8 mouse cellular contexts compared by ENCODE assay signal in the genomic region with DNA sequence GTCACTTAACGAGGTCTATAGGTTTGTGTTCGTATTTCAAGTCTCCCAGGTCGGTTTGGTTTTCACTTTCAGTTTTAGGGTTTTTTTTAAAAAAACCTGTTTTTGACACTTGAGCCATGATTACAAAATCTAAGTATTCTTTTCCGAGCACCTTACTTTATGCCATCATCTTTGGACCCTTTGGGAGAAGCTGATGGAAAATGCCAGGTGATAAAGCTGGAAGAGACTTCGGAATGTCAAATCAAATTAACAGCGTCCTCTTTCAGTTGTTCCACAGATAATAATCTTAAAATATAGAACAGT. TPM values are rescaled to one million over a fixed set of nuclear protein-coding genes. Genes with fewer than 3 reads are reported as not detected.
DNase-seq lines count a peak whose midpoint lies in the region; ATAC-seq and TF ChIP-seq lines count a peak whose summit lies in the region.

No protein-coding gene starts in this region.

- H3K27ac ChIP-seq in heart, embryonic 13.5 days (replicated peaks), result peak overlapping the region; percentile 85
- peak overlapping the region; percentile 12; the same call in 1 of the 2 replicates for H3K27ac ChIP-seq in ES-Bruce4 (ENCODE audit: insufficient read depth, low read length)
- H3K27ac ChIP-seq in forebrain, postnatal 0 days (ENCODE audit: low read depth, low read length), result peak overlapping the region; percentile 87
- peak overlapping the region; percentile 91 for H3K27ac ChIP-seq in macrophage

- no peak for TF ChIP-seq EP300 in ES-Bruce4 (IDR thresholded peaks at IDR 0.05; ENCODE audit: insufficient read depth, low read depth, low read length)

- no peaks in the 10 kb centered on the region for H3K4me1 ChIP-seq in heart, embryonic 13.5 days
- H3K4me1 ChIP-seq in ES-Bruce4 (ENCODE audit: control insufficient read depth, insufficient read depth, low read length), result no peaks in the 10 kb centered on the region
- no peaks in the 10 kb centered on the region for H3K4me1 ChIP-seq in forebrain, postnatal 0 days (ENCODE audit: insufficient read depth)

- 13% methylated on average over 6 of the region's 6 CpGs for WGBS in heart, embryonic 13.5 days
- 20% methylated on average over 6 of the region's 6 CpGs for WGBS in forebrain, postnatal 0 days
- WGBS in macrophage (ENCODE audit: missing documents), result 19% methylated on average over 6 of the region's 6 CpGs

- peaks cover 46% of the 10 kb centered on the region for H3K36me3 ChIP-seq in heart, embryonic 13.5 days
- H3K36me3 ChIP-seq in ES-Bruce4 (ENCODE audit: control insufficient read depth, insufficient read depth, low read length, poor library complexity, severe bottlenecking), result peaks cover 3% of the 10 kb centered on the region
- H3K36me3 ChIP-seq in forebrain, postnatal 0 days (ENCODE audit: insufficient read depth), result peaks cover 11% of the 10 kb centered on the region
- H3K36me3 ChIP-seq in macrophage (ENCODE audit: inconsistent target), result peaks cover 19% of the 10 kb centered on the region; the same call in 1 of the 2 replicates

- H3K9me3 ChIP-seq in heart, embryonic 13.5 days, result no peaks in the 10 kb centered on the region
- no peaks in the 10 kb centered on the region for H3K9me3 ChIP-seq in ES-Bruce4 (replicated peaks; ENCODE audit: control insufficient read depth, insufficient read depth, low read length, poor library complexity, severe bottlenecking)
- H3K9me3 ChIP-seq in forebrain, postnatal 0 days (ENCODE audit: low read length), result no peaks in the 10 kb centered on the region

- intact Hi-C loops in heart, postnatal 25 days (cut with DNase I), result loop anchor here (2.0 kb wide), 1 partner anchor 29 kb away; a partner anchor contains a TSS

- H3K79me2 ChIP-seq in macrophage (ENCODE audit: inconsistent target), result peaks cover 55% of the 10 kb centered on the region

- DNase-seq in heart, postnatal 25 days (ENCODE audit: low spot score), result no peak
- no peak for DNase-seq in forebrain, postnatal 0 days
- DNase-seq in ovary, postnatal 14 days (ENCODE audit: low spot score), result no peak
- DNase-seq in ovary, postnatal 36 days (ENCODE audit: low spot score), result no peak
- DNase-seq in layer of hippocampus, adult 18-20 months (ENCODE audit: low spot score in 2 of 2), result no peak

- ATAC-seq in heart, embryonic 13.5 days (ENCODE audit: extremely low read depth, insufficient number of reproducible peaks, low FRiP score, low TSS enrichment), result no peak
- no peak for ATAC-seq in forebrain, postnatal 0 days

- TF ChIP-seq CTCF in ES-Bruce4 (IDR thresholded peaks at IDR 0.05; ENCODE audit: low read depth, low read length), result no peak
- TF ChIP-seq CTCF in forebrain, postnatal 0 days (IDR thresholded peaks at IDR 0.05; ENCODE audit: low read depth), result no peak

- H3K4me2 ChIP-seq in heart, embryonic 13.5 days, result peak overlapping the region; percentile 78
- peak overlapping the region; percentile 61 for H3K4me2 ChIP-seq in forebrain, postnatal 0 days (ENCODE audit: low read depth)

- peak overlapping the region; percentile 93 for H3K9ac ChIP-seq in heart, embryonic 13.5 days
- H3K9ac ChIP-seq in ES-Bruce4 (ENCODE audit: low read depth, poor library complexity, severe bottlenecking), result peak overlapping the region; percentile 51
- H3K9ac ChIP-seq in forebrain, postnatal 0 days, result peak overlapping the region; percentile 87

- H3K4me3 ChIP-seq in heart, embryonic 13.5 days, result peak overlapping the region; percentile 84
- H3K4me3 ChIP-seq in ES-Bruce4 (ENCODE audit: low read depth, low read length), result peak overlapping the region; percentile 97
- peak overlapping the region; percentile 82 for H3K4me3 ChIP-seq in forebrain, postnatal 0 days (ENCODE audit: low read depth, low read length)
- H3K4me3 ChIP-seq in macrophage (ENCODE audit: inconsistent target), result peak overlapping the region; percentile 100

- H3K27me3 ChIP-seq in heart, embryonic 13.5 days (replicated peaks), result no peaks in the 10 kb centered on the region
- H3K27me3 ChIP-seq in ES-Bruce4 (ENCODE audit: control insufficient read depth, insufficient read depth, low read length, poor library complexity, severe bottlenecking), result no peaks in the 10 kb centered on the region
- no peaks in the 10 kb centered on the region for H3K27me3 ChIP-seq in forebrain, postnatal 0 days (ENCODE audit: insufficient read depth, low read length)

- no peak for TF ChIP-seq POLR2A in ES-Bruce4 (IDR thresholded peaks at IDR 0.05; ENCODE audit: insufficient read depth, low read length)

RNA-seq across cellular contexts. Expression of a gene that starts 0.5 kb away (rescaled TPM):
- 59.8 and 62.3 TPM in 2 replicates for polyA plus RNA-seq in heart, embryonic 13.5 days (2015; fragmentation: Nextera tagmentation; extraction: Ambion mirVana)
- total RNA-seq in heart, postnatal 25 days (2021), result 10 to 100 TPM; 25.1 to 26.8 TPM
- polyA plus RNA-seq in ES-Bruce4 (2011; ENCODE audit: insufficient read depth, insufficient read length, low read depth, missing spikeins) (58.9 and 68.5 TPM in 2 replicates), macrophage (2018) (43.6 to 53.1 TPM (median 46.5 TPM) in 3 replicates)
- 54.4 and 59.6 TPM in 2 replicates for total RNA-seq in forebrain, postnatal 0 days (2014; rRNA removed)
- polyA plus RNA-seq in forebrain, postnatal 0 days (2015; fragmentation: Nextera tagmentation; extraction: Ambion mirVana), result 62.4 and 67.5 TPM in 2 replicates
- 100 to 1,000 TPM in 17 of 26 experiments, 10 to 100 TPM in 9; 58.4 to 146 (median 114) TPM for total RNA-seq in macrophage (2018; cell fraction: chromatin; rRNA removed)
- total RNA-seq in macrophage (2018; cell fraction: cytosol; rRNA removed), result 10 to 100 TPM; 34.7 to 52.1 (median 43.2) TPM
- total RNA-seq in macrophage (2018; cell fraction: nucleus; rRNA removed), result 100 to 1,000 TPM in 1 of 26 experiments, 10 to 100 TPM in 25; 42.6 to 102 (median 61.9) TPM
- 10 to 100 TPM; 37.1 to 38.8 TPM for total RNA-seq in layer of hippocampus, adult 18-20 months (2021)

RNA-seq across cellular contexts. Expression of a gene that starts 30.0 kb away (rescaled TPM):
- polyA plus RNA-seq in heart, embryonic 13.5 days (2015; fragmentation: Nextera tagmentation; extraction: Ambion mirVana), result 16.9 TPM in 2 replicates
- 1 to 10 TPM; 2.8 to 3.4 TPM for total RNA-seq in heart, postnatal 25 days (2021)
- polyA plus RNA-seq in ES-Bruce4 (2011; ENCODE audit: insufficient read depth, insufficient read length, low read depth, missing spikeins) (67.0 and 75.9 TPM in 2 replicates), macrophage (2018) (3.0 to 4.1 TPM (median 3.9 TPM) in 3 replicates)
- 28.2 and 39.7 TPM in 2 replicates for total RNA-seq in forebrain, postnatal 0 days (2014; rRNA removed)
- 9.3 and 11.7 TPM in 2 replicates for polyA plus RNA-seq in forebrain, postnatal 0 days (2015; fragmentation: Nextera tagmentation; extraction: Ambion mirVana)
- total RNA-seq in macrophage (2018; cell fraction: chromatin; rRNA removed), result 10 to 100 TPM; 16.1 to 62.2 (median 33.4) TPM
- 1 to 10 TPM; 3.0 to 6.2 (median 4.2) TPM for total RNA-seq in macrophage (2018; cell fraction: cytosol; rRNA removed)
- 10 to 100 TPM in 24 of 26 experiments, 1 to 10 TPM in 2; 7.3 to 35.5 (median 20.8) TPM for total RNA-seq in macrophage (2018; cell fraction: nucleus; rRNA removed)
- 1 to 10 TPM; 8.2 to 9.3 TPM for total RNA-seq in layer of hippocampus, adult 18-20 months (2021)

Comparison
In these comparisons a context has a peak if more than half of its experiments do, and no peak if none do; other contexts are left out.
1. H3K27ac ChIP-seq: peak in every context shown above with its lines; median percentile 91 in macrophage; 87 in forebrain, postnatal 0 days; 85 in heart, embryonic 13.5 days; 12 in ES-Bruce4.